Mouse (Mus musculus) thymus, adult 2 months (tissue): Measurements from ENCODE around the gene Psip1.

Experiments
- CTCF ChIP-seq: fragments of 200-500 bp; IDR thresholded peaks from 2 replicates; pipeline ENCODE4 v1.5.1; 2012; ENCODE audit warnings: mild to moderate bottlenecking, control low read depth, low read length, moderate library complexity, borderline replicate concordance; ENCODE audit not compliant: control insufficient read depth, poor library complexity, insufficient read depth; ENCODE audit errors: extremely low read depth
- POLR2A ChIP-seq: fragments of 200-500 bp; IDR thresholded peaks from 2 replicates; pipeline ENCODE4 v1.6.1; 2012; ENCODE audit warnings: mild to moderate bottlenecking, low read length, control low read depth, moderate library complexity; ENCODE audit not compliant: control insufficient read depth, poor library complexity, insufficient read depth; ENCODE audit errors: extremely low read depth

GRCm38 (mm10) chr4:83509600-83509999 is 23.3 kb upstream of the Psip1 start:
- TF ChIP-seq POLR2A (no peak), CTCF (no peak)
